Mouse (Mus musculus) cerebellum, postnatal 4 days (tissue): ENCODE data around the gene Serpinb8.

Experiments used
- DNase-seq, 2 experiments: peaks; one replicate each; pipeline ENCODE4 v3.0.0; 2022; ENCODE audit warnings: low spot score in 2 of 2, mixed read lengths in 1 of 2

The Serpinb8 gene

GRCm38 (mm10) chr1:107642457-107643118, 52.8 kb downstream of the Serpinb8 start:
- no peak for DNase-seq

- DNase-seq: no peak
Measured at GRCm38 (mm10) chr1:107645086-107645485, 55.3 kb downstream of the Serpinb8 start.

- no peak for DNase-seq
Measured at GRCm38 (mm10) chr1:107657689-107658088, 67.9 kb downstream of the Serpinb8 start.
